ENCODE assay signal across 7 mouse cellular contexts in the genomic region with DNA sequence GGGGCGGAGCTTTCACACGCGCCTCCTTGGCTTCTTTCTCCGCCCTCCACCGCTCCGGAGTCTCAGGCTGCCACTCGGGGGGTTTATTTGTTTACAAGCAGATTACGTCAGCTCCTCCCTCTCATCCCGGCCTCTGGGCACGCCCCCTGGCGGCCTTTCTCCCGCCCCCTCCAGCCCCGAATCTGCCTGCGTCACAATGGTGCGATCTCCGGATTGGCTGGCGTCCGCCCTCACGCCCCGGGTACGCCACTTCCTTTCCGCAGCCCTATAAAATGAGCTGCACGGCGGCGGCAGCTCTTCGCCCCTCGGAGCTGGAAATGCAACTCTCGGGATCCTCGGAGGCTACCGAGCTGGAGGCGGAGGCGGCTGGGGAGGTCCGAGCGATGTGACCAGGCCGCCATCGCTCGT. TPM values are rescaled to one million over a fixed set of nuclear protein-coding genes. Genes with fewer than 3 reads are reported as not detected.
A peak's percentile ranks its signal among the peaks of the same experiment; 100 is the strongest.
DNase-seq lines count a peak whose midpoint lies in the region; ATAC-seq lines count a peak whose summit lies in the region.

A gene (plus strand): TSS at position 298 of the 408 bp plus-strand sequence.

- under 1% methylated on average over 37 of the region's 37 CpGs for WGBS in embryonic facial prominence, embryonic 12.5 days
- under 1% methylated on average over 37 of the region's 37 CpGs for WGBS in limb, embryonic 11.5 days
- under 1% methylated on average over 37 of the region's 37 CpGs for WGBS in midbrain, embryonic 14.5 days

- H3K9me3 ChIP-seq in embryonic facial prominence, embryonic 12.5 days: no peaks in the 10 kb centered on the region
- H3K9me3 ChIP-seq in limb, embryonic 11.5 days (ENCODE audit: control insufficient read depth, low read length): no peaks in the 10 kb centered on the region
- no peaks in the 10 kb centered on the region for H3K9me3 ChIP-seq in midbrain, embryonic 14.5 days (ENCODE audit: control insufficient read depth, low read length)

- peaks cover 14% of the 10 kb centered on the region for H3K4me1 ChIP-seq in embryonic facial prominence, embryonic 12.5 days
- H3K4me1 ChIP-seq in limb, embryonic 11.5 days (ENCODE audit: control insufficient read depth, insufficient read depth, low read length): peaks cover 7% of the 10 kb centered on the region; the same call in 1 of the 2 replicates
- H3K4me1 ChIP-seq in midbrain, embryonic 14.5 days (ENCODE audit: control insufficient read depth, insufficient read depth, low read length): peaks cover 9% of the 10 kb centered on the region

- peak within 1 kb of the TSS; percentile 99 for H3K4me3 ChIP-seq in embryonic facial prominence, embryonic 12.5 days
- peak within 1 kb of the TSS; percentile 99 for H3K4me3 ChIP-seq in limb, embryonic 11.5 days (ENCODE audit: low read depth, low read length)
- H3K4me3 ChIP-seq in midbrain, embryonic 14.5 days (replicated peaks; ENCODE audit: low read depth, low read length): peak within 1 kb of the TSS; percentile 98

- peak within 1 kb of the TSS; percentile 100 for H3K9ac ChIP-seq in embryonic facial prominence, embryonic 12.5 days
- H3K9ac ChIP-seq in limb, embryonic 11.5 days (ENCODE audit: low read length): peak within 1 kb of the TSS; percentile 98
- H3K9ac ChIP-seq in midbrain, embryonic 14.5 days (replicated peaks; ENCODE audit: low read length): peak within 1 kb of the TSS; percentile 99

- no peaks in the 10 kb centered on the region for H3K27me3 ChIP-seq in embryonic facial prominence, embryonic 12.5 days
- no peaks in the 10 kb centered on the region for H3K27me3 ChIP-seq in limb, embryonic 11.5 days (ENCODE audit: control insufficient read depth, insufficient read depth, low read length)
- H3K27me3 ChIP-seq in midbrain, embryonic 14.5 days (ENCODE audit: control insufficient read depth, insufficient read depth, low read length): no peaks in the 10 kb centered on the region

- H3K27ac ChIP-seq in embryonic facial prominence, embryonic 12.5 days: peak within 1 kb of the TSS; percentile 96
- peak within 1 kb of the TSS; percentile 93 for H3K27ac ChIP-seq in limb, embryonic 11.5 days (replicated peaks; ENCODE audit: low read depth, low read length)
- peak within 1 kb of the TSS; percentile 96 for H3K27ac ChIP-seq in midbrain, embryonic 14.5 days (replicated peaks; ENCODE audit: low read depth, low read length)

- H3K4me2 ChIP-seq in embryonic facial prominence, embryonic 12.5 days (replicated peaks): peak within 1 kb of the TSS; percentile 55
- peak within 1 kb of the TSS; percentile 56 for H3K4me2 ChIP-seq in limb, embryonic 11.5 days (ENCODE audit: low read depth, severe bottlenecking)
- peak within 1 kb of the TSS; percentile 57 for H3K4me2 ChIP-seq in midbrain, embryonic 14.5 days (ENCODE audit: low read length)

- peak; percentile 94 for ATAC-seq in embryonic facial prominence, embryonic 12.5 days (ENCODE audit: insufficient number of reproducible peaks, insufficient read depth, low FRiP score, low TSS enrichment)
- peak; percentile 97 for ATAC-seq in limb, embryonic 11.5 days (ENCODE audit: insufficient number of reproducible peaks, low FRiP score, low TSS enrichment, low read depth)
- peak; percentile 96 for ATAC-seq in midbrain, embryonic 14.5 days (ENCODE audit: low FRiP score, low TSS enrichment)

- peak; percentile 99 for DNase-seq in adrenal gland, postnatal 25 days
- DNase-seq in heart, adult 11 months: peak; percentile 100
- DNase-seq in kidney, adult 18-20 months: peak; percentile 100
- DNase-seq in limb, embryonic 11.5 days (ENCODE audit: low spot score): peak; percentile 100
- DNase-seq in midbrain, embryonic 14.5 days: peak; percentile 99
- DNase-seq in spleen, adult 18-20 months: peak; percentile 98 to 100

- H3K36me3 ChIP-seq in embryonic facial prominence, embryonic 12.5 days: peaks cover 13% of the 10 kb centered on the region
- no peaks in the 10 kb centered on the region for H3K36me3 ChIP-seq in limb, embryonic 11.5 days (ENCODE audit: control insufficient read depth, insufficient read depth, low read length)
- H3K36me3 ChIP-seq in midbrain, embryonic 14.5 days (ENCODE audit: control insufficient read depth, insufficient read depth, low read length): peaks cover 17% of the 10 kb centered on the region

RNA-seq across cellular contexts. Expression of the gene that starts here (rescaled TPM):
- 69.6 and 85.8 TPM in 2 replicates for total RNA-seq in adrenal gland, postnatal 25 days (2021)
- polyA plus RNA-seq in embryonic facial prominence, embryonic 12.5 days (2016; fragmentation: Nextera tagmentation; extraction: Ambion mirVana): 70.3 and 71.9 TPM in 2 replicates
- 49.8 and 50.8 TPM in 2 replicates for polyA plus RNA-seq in limb, embryonic 11.5 days (2014; fragmentation: Nextera tagmentation; extraction: Ambion mirVana)
- polyA plus RNA-seq in midbrain, embryonic 14.5 days (2014; fragmentation: Nextera tagmentation; extraction: Ambion mirVana): 66.7 and 70.7 TPM in 2 replicates

Comparison
In these comparisons a context has a peak if more than half of its experiments do, and no peak if none do; other contexts are left out.
1. Peak in every context shown above with its lines: DNase-seq, ATAC-seq, H3K4me3 ChIP-seq and H3K27ac ChIP-seq.